Mouse (Mus musculus): Measurements from ENCODE around the gene Retreg1. TPM values are rescaled to one million over a fixed set of nuclear protein-coding genes. Genes with fewer than 3 reads are reported as not detected.

The Retreg1 gene
- polyA plus RNA-seq, 1 experiment from 2014 or later, result 1.6 TPM

DNA sequence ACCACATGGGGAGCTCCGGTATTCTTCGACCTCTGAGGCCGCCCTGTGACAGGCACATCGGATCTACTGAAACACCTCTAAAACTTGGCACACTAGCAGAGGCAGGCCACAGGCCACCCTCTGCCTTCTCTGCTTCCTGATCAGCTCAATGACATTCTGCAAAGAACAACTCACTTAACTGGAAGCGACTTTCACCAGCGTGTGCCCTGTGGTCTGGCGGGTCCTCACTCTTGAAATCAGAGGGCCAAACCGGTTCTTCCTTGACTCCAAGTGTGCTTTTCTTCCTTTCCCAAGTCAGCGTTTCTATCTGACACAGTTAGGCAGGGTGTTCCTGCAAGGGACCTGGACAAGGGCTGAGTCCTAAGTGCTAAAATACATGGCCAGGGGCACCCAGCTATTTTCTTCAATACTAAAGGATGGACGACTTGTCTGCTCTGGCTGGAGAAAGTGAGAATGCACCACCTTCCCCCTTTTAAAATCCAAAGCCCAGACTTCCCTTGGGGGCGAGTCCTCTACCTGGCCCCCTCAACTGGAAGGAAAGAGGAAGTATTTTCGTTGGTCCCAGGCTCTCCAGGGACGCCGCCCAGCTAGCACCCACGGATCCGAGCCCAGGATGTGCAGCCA lies 406 bp upstream of the Retreg1 start:
- 11% methylated on average over 16 of the region's 16 CpGs for WGBS
- Histone ChIP-seq H3K4me1 (peaks cover 35% of the 10 kb centered on the region), H3K36me3 (replicated peaks) (no peaks in the 10 kb centered on the region), H3K27ac (peak overlapping the region; percentile 86), H3K9me3 (0 out of 2 replicates have a peak, but pooled peaks cover 2% of the 10 kb centered on the region), H3K27me3 (ENCODE audit: poor library complexity, severe bottlenecking) (peaks cover 45% of the 10 kb centered on the region), H3K4me3 (peak overlapping the region; percentile 90)
- no peak for DNase-seq (ENCODE audit: extremely low spot score, low spot score)

GRCm38 (mm10) chr15:25844013-25844570 lies 1.1 kb downstream of the Retreg1 start:
- peaks cover 45% of the 10 kb centered on the region for H3K27me3 ChIP-seq (ENCODE audit: poor library complexity, severe bottlenecking)
- H3K9me3 ChIP-seq, result no peaks in the 10 kb centered on the region
- WGBS, result 10% methylated on average over 11 of the region's 11 CpGs
- peak overlapping the region; percentile 90 for H3K4me3 ChIP-seq
- DNase-seq (ENCODE audit: extremely low spot score, low spot score), result no peak
- no peak overlapping the region for H3K27ac ChIP-seq
- peaks cover 35% of the 10 kb centered on the region for H3K4me1 ChIP-seq
- no peaks in the 10 kb centered on the region for H3K36me3 ChIP-seq (replicated peaks)

DNA sequence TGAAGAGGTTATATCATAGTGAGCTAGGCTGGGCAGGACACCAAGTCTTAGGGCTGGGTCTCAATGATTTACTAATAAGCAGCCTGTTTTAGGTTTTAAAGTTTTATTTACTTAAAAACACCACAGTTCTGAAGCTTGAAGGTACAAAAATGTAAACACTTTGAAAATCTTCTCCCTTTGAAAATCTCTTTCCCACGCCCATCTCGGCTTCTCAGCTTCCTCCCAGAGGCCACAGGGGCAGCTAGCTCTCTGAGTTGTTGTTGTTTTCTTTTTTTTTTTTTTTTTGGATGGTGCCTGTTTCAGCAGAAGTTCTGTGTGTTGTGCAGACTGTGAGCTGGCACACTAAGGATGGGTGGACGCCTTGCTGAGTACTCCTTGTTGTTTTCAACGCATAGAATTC lies 1.8 kb downstream of the Retreg1 start:
- Histone ChIP-seq H3K36me3 (replicated peaks) (no peaks in the 10 kb centered on the region), H3K4me3 (no peak overlapping the region), H3K27ac (no peak overlapping the region), H3K9me3 (no peaks in the 10 kb centered on the region), H3K4me1 (peaks cover 35% of the 10 kb centered on the region), H3K27me3 (ENCODE audit: poor library complexity, severe bottlenecking) (peaks cover 45% of the 10 kb centered on the region)
- no peak for DNase-seq (ENCODE audit: extremely low spot score, low spot score)
- WGBS, result 59% methylated on average over 4 of the region's 4 CpGs

DNA sequence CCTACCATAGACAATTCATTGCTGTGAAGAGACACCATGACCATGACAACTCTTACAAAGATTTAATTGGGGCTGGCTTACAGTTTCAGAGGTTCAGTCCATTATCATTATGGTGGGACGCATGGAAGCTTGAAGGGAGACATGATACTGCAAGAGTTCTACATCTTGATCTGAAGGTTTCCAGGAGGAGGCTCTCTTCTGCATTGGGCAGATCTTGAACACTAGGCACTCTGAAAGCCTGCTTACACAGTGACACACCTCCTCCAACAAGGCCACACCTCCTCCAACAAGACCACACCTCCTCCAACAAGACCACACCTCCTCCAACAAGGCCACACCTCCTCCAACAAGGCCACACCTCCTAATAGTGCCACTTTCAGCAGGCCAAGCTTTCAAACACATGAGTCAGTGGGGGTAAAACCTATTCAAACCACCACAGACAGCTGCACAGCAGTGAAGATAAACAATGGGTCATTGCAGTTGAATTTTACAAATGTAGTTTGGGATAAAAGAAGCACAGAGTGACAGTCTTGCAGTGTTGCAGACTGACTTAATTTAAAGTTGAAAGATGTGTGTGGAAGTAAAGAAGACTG lies 4.7 kb downstream of the Retreg1 start:
- Histone ChIP-seq H3K4me3 (no peak overlapping the region), H3K36me3 (replicated peaks) (no peaks in the 10 kb centered on the region), H3K27me3 (ENCODE audit: poor library complexity, severe bottlenecking) (peaks cover 25% of the 10 kb centered on the region), H3K9me3 (no peaks in the 10 kb centered on the region; the same call in 1 of the 2 replicates), H3K27ac (no peak overlapping the region), H3K4me1 (peaks cover 16% of the 10 kb centered on the region)
- DNase-seq (ENCODE audit: extremely low spot score, low spot score), result no peak
- WGBS, result 95% methylated on average over 1 of the region's 1 CpGs

- Histone ChIP-seq H3K9me3 (no peaks in the 10 kb centered on the region; the same call in 1 of the 2 replicates), H3K4me1 (peaks cover 12% of the 10 kb centered on the region), H3K36me3 (replicated peaks) (no peaks in the 10 kb centered on the region), H3K4me3 (no peak overlapping the region), H3K27ac (no peak overlapping the region), H3K27me3 (ENCODE audit: poor library complexity, severe bottlenecking) (no peaks in the 10 kb centered on the region)
- DNase-seq (ENCODE audit: extremely low spot score, low spot score), result no peak
- WGBS, result 81% methylated on average over 11 of the region's 11 CpGs
Measured at GRCm38 (mm10) chr15:25850552-25850951, 7.6 kb downstream of the Retreg1 start.

DNA sequence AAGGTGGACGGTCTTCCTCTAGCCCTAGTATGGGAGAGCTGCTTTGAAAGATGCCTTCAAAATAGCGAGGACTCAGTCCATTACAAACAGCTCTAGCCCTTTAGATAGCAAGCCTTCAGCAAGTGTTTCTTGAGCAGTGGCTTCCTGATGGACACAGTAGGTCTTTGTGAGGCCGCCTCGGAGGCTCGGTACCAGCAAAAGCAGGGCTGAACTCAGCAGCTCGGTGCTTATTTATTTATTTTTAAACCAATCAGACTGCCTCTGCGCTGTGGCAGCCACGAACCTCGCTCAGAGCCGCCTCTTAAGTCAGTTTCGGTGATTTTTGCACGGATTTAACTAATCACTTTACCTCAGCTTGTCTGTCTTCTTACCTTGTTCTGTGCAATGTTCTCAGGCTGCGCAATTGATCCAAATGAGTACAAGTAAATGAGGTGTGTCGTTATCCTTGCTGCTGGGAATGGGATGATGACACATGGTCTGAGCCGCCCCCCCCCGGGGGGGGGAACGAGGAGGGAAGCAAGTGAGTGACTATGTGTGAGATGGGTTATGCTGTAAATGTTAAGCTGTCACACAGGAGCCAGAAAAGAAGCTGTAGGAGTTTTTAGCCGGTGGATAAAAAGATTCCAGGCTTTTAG lies 11.4 kb downstream of the Retreg1 start:
- no peak overlapping the region for H3K27ac ChIP-seq
- H3K36me3 ChIP-seq (replicated peaks), result no peaks in the 10 kb centered on the region
- no peak overlapping the region for H3K4me3 ChIP-seq
- peaks cover 17% of the 10 kb centered on the region for H3K4me1 ChIP-seq
- WGBS, result 69% methylated on average over 18 of the region's 18 CpGs
- H3K27me3 ChIP-seq (ENCODE audit: poor library complexity, severe bottlenecking), result no peaks in the 10 kb centered on the region
- H3K9me3 ChIP-seq, result no peaks in the 10 kb centered on the region; the same call in 1 of the 2 replicates
- DNase-seq (ENCODE audit: extremely low spot score, low spot score), result no peak

DNA sequence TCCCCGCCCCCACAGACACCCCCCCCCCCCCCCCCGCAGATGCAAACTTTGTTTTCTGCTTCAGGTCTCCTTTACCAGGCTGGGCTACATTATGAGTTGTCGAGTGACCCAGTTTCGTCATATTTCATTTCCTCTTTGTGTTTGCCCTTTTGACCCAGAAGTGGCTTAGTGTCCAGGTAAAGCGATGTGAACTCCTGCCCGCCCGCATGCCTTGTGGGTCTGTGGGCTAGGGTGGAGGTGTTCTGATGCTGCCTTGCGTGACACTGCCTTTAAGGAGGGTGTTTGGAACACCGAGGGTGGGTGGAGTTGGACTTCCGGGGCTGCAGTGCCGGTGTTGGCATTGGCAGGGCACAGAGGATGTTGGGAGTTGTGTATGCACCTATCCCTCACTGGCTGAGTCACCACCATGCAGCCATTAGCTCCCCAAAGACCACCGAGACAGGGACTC lies 15.7 kb downstream of the Retreg1 start:
- Histone ChIP-seq H3K36me3 (replicated peaks) (no peaks in the 10 kb centered on the region), H3K4me1 (peaks cover 17% of the 10 kb centered on the region), H3K9me3 (no peaks in the 10 kb centered on the region), H3K4me3 (no peak overlapping the region), H3K27ac (no peak overlapping the region), H3K27me3 (ENCODE audit: poor library complexity, severe bottlenecking) (no peaks in the 10 kb centered on the region)
- 68% methylated on average over 12 of the region's 12 CpGs for WGBS
- DNase-seq (ENCODE audit: extremely low spot score, low spot score), result no peak

DNA sequence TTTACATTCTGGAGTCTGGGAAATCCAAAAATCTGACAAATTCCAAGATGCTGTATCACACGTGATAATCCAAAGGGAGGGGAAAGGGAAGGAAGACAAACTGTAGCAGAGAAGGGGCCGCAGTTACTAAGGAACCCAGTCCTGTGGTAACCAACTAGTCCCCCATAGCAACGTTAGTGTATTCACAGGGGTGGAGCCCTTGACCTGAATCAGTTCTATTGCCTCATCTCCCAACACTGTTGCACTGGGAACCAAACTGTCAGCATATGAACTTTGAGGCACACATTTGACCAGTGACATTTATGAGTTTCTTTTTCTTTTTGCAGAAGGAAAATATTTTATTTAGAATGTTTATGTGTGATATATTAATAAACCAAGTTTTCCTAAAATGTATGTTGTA lies 16.5 kb downstream of the Retreg1 start:
- H3K27ac ChIP-seq, result no peak overlapping the region
- 73% methylated on average over 3 of the region's 3 CpGs for WGBS
- no peak for DNase-seq (ENCODE audit: extremely low spot score, low spot score)

GRCm38 (mm10) chr15:25861900-25862299 lies 18.9 kb downstream of the Retreg1 start:
- WGBS, result 89% methylated on average over 7 of the region's 7 CpGs
- no peak overlapping the region for H3K4me3 ChIP-seq
- H3K36me3 ChIP-seq (replicated peaks), result no peaks in the 10 kb centered on the region

More for the DNA sequence above, 16.5 kb downstream of the Retreg1 start:
- H3K36me3 ChIP-seq (replicated peaks), result no peaks in the 10 kb centered on the region
- H3K4me3 ChIP-seq, result no peak overlapping the region
- H3K27me3 ChIP-seq (ENCODE audit: poor library complexity, severe bottlenecking), result no peaks in the 10 kb centered on the region
- H3K9me3 ChIP-seq, result no peaks in the 10 kb centered on the region
- H3K4me1 ChIP-seq, result peaks cover 14% of the 10 kb centered on the region

GRCm38 (mm10) chr15:25865605-25866004 lies 22.6 kb downstream of the Retreg1 start:
- H3K9me3 ChIP-seq, result no peaks in the 10 kb centered on the region

More at GRCm38 (mm10) chr15:25861900-25862299, 18.9 kb downstream of the Retreg1 start:
- Histone ChIP-seq H3K27ac (no peak overlapping the region), H3K27me3 (ENCODE audit: poor library complexity, severe bottlenecking) (no peaks in the 10 kb centered on the region), H3K9me3 (no peaks in the 10 kb centered on the region), H3K4me1 (peaks cover 5% of the 10 kb centered on the region; the same call in 1 of the 2 replicates)
- DNase-seq (ENCODE audit: extremely low spot score, low spot score), result no peak

DNA sequence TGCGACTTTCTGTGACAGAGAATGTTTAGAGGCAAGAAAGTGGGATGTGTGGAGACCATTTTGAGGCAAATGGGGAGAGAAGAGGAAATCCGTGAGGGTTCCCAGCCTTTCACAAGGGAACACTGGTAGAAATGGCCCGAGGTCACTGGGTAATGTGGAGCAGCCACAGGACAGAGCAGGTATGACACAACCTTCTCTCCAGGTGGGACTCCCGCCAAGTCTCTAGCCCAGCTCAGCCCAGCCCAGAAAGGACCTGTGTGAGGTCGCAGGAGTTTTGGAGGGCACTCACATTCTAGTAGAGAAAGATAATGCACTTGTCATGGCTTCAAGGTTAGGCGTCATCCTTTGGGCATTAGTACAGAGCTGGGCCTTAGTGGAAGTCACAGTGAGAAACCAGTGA lies 23.1 kb downstream of the Retreg1 start:
- Histone ChIP-seq H3K36me3 (replicated peaks) (no peaks in the 10 kb centered on the region), H3K27ac (no peak overlapping the region), H3K9me3 (no peaks in the 10 kb centered on the region), H3K4me1 (no peaks in the 10 kb centered on the region), H3K27me3 (ENCODE audit: poor library complexity, severe bottlenecking) (no peaks in the 10 kb centered on the region), H3K4me3 (no peak overlapping the region)
- DNase-seq (ENCODE audit: extremely low spot score, low spot score), result no peak
- 90% methylated on average over 6 of the region's 6 CpGs for WGBS

More at GRCm38 (mm10) chr15:25865605-25866004, 22.6 kb downstream of the Retreg1 start:
- Histone ChIP-seq H3K27ac (no peak overlapping the region), H3K36me3 (replicated peaks) (no peaks in the 10 kb centered on the region), H3K4me1 (no peaks in the 10 kb centered on the region), H3K27me3 (ENCODE audit: poor library complexity, severe bottlenecking) (no peaks in the 10 kb centered on the region), H3K4me3 (no peak overlapping the region)
- WGBS, result 83% methylated on average over 3 of the region's 3 CpGs
- DNase-seq (ENCODE audit: extremely low spot score, low spot score), result no peak

DNA sequence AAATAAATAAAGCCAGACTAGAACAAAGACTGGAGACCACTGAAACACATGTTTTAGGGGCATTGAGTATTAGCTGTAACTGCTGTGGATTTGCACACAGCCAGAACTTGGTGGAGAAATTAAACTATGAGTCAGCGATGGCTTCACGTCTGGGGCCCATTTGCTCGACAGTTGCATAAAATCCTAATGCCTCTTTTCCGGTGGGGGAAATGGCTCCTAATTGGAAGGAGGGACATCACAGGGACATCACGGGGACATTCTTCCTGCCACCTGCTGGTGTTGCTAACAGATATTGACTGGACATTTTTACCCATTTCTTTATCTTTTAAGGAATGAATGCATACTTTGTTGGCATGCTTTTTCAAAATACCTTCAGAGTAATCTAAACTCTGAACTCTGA lies 26.1 kb downstream of the Retreg1 start:
- H3K27me3 ChIP-seq (ENCODE audit: poor library complexity, severe bottlenecking), result no peaks in the 10 kb centered on the region
- no peak overlapping the region for H3K27ac ChIP-seq
- no peak overlapping the region for H3K4me3 ChIP-seq
- no peaks in the 10 kb centered on the region for H3K36me3 ChIP-seq (replicated peaks)
- peaks cover 7% of the 10 kb centered on the region for H3K4me1 ChIP-seq
- H3K9me3 ChIP-seq, result no peaks in the 10 kb centered on the region
- 79% methylated on average over 5 of the region's 5 CpGs for WGBS
- no peak for DNase-seq (ENCODE audit: extremely low spot score, low spot score)

DNA sequence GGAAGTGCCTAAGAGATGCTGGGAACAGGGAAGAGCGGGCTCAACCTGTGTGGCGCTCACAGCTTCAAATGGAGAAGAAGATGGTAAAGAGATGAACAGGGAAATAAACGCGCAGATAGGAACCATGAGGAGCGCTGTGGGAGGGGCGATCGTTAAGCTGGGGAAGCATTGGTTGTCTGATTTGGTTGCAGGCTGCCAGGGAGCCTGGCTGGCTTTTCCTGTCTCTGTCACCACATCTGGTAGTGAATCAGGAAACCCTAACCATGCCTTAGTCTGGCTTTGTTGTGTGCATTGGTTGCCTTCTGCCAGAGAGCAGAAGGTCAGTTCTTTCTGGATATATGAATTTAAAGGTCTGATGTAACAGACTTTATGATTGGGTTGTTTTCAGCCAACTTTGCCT lies 28.5 kb downstream of the Retreg1 start:
- no peak for DNase-seq (ENCODE audit: extremely low spot score, low spot score)
- Histone ChIP-seq H3K4me3 (no peak overlapping the region), H3K27ac (no peak overlapping the region), H3K9me3 (no peaks in the 10 kb centered on the region), H3K36me3 (replicated peaks) (no peaks in the 10 kb centered on the region), H3K4me1 (peaks cover 7% of the 10 kb centered on the region), H3K27me3 (ENCODE audit: poor library complexity, severe bottlenecking) (no peaks in the 10 kb centered on the region)
- WGBS, result 92% methylated on average over 7 of the region's 7 CpGs

Data from forebrain, embryonic 10.5 days (tissue).